Mouse (Mus musculus): ENCODE measurements at regions not wholly inside any gene's neighbourhood (a gene's known extent, or its start where the extent isn't known, plus 50 kb on each side); places are given as distances from the start of the nearest gene placed in this dataset.

DNA sequence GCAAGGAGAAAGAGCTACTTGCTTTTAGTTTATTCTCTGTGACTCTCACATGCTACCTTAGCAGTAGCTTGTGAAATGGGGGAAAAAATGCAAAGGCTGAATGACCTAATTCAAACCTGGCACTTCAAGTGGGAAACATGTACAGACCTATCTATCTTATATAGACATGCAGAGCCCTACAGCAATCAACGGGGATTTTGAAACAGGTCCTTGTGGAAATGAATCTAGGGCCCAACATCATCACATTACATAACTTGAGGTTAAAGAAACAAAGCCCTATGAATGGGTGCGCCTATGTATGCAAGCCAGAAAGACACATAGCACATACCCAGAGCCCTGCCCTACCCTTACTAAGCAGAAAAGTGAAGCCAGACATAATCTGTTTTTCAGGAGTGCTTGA is 371.8 kb upstream of the A1bg start:
- 95% methylated on average over 2 of the region's 2 CpGs for WGBS
- Histone ChIP-seq H3K27ac (replicated peaks) (no peak overlapping the region), H3K9me3 (no peaks in the 10 kb centered on the region), H3K36me3 (no peaks in the 10 kb centered on the region), H3K27me3 (no peaks in the 10 kb centered on the region), H3K4me3 (no peak overlapping the region), H3K4me1 (no peaks in the 10 kb centered on the region), H3K4me2 (replicated peaks) (no peak overlapping the region), H3K9ac (replicated peaks) (no peak overlapping the region)
- no peak for ATAC-seq (ENCODE audit: low FRiP score, low read depth)

DNA sequence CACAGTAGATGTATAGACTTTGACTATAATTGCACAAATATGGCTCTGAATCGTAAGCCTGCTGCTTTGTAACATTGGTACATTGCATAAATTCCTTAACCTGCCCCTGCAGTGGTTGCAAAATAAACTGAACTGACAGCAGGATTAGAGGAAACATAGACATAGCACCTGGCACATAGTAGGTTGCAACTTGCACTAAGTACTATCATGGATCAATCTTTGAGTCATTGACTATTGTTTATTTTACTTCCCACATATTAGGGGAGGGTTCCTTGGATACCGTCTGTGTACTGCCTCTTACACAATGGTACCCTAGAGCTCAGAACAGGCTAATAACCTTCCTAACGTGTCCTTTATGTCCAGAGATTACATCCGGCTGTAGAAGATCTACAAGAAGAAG is 371.3 kb upstream of the A1bg start:
- Histone ChIP-seq H3K4me3 (no peak overlapping the region), H3K9ac (replicated peaks) (no peak overlapping the region), H3K27me3 (no peaks in the 10 kb centered on the region), H3K36me3 (no peaks in the 10 kb centered on the region), H3K9me3 (no peaks in the 10 kb centered on the region), H3K27ac (replicated peaks) (no peak overlapping the region), H3K4me2 (replicated peaks) (no peak overlapping the region), H3K4me1 (no peaks in the 10 kb centered on the region)
- ATAC-seq (ENCODE audit: low FRiP score, low read depth), result no peak
- 82% methylated on average over 4 of the region's 4 CpGs for WGBS

DNA sequence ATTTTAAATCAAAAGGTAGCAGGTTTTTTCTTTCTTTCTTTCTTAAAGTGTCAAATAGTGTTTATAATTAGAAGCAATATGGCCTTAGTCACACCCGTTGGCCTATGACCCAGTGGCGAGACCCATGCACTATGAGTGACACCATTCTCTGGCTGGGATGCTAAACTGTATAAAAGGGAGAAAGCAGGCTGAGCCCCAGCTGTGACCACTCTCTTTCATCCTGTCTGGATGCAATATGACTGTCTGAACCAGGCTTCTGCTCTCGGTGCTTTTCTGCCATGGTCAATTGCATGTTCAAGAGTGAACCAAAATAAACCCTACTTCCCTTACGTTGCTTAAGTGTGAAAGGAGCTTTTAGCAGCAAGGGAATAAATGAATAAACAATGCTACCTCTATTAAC is 346.0 kb upstream of the A1bg start:
- no peak overlapping the region for H3K9ac ChIP-seq (replicated peaks)
- no peaks in the 10 kb centered on the region for H3K4me1 ChIP-seq
- H3K27me3 ChIP-seq, result no peaks in the 10 kb centered on the region
- H3K36me3 ChIP-seq, result no peaks in the 10 kb centered on the region
- WGBS, result 52% methylated on average over 4 of the region's 4 CpGs
- no peak for ATAC-seq (ENCODE audit: low FRiP score, low read depth)
- H3K4me3 ChIP-seq, result no peak overlapping the region
- H3K4me2 ChIP-seq (replicated peaks), result no peak overlapping the region
- H3K9me3 ChIP-seq, result no peaks in the 10 kb centered on the region
- H3K27ac ChIP-seq (replicated peaks), result no peak overlapping the region

DNA sequence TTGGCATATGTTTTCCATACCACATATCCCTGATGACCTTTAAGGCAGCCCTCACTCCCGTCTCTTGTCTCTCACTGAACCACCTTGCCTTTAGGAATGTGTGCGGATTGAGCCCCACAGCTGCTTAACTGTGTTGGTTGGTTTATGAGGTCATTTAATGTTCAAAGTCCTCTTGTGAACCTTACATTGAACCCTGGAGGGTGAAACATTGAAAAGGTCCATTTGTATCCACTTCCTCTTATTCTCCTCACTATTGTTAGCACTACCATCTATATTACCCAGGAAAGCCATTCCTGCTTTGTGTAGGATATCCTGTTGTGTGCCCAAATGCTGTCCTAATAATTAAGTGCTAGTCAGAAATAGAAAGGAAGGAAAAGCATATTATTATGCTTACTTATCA is 336.2 kb upstream of the A1bg start:
- H3K9me3 ChIP-seq, result no peaks in the 10 kb centered on the region
- 85% methylated on average over 2 of the region's 2 CpGs for WGBS
- H3K36me3 ChIP-seq, result no peaks in the 10 kb centered on the region
- H3K4me3 ChIP-seq, result no peak overlapping the region
- H3K27me3 ChIP-seq, result no peaks in the 10 kb centered on the region
- H3K27ac ChIP-seq (replicated peaks), result no peak overlapping the region
- H3K4me2 ChIP-seq (replicated peaks), result no peak overlapping the region
- no peak for ATAC-seq (ENCODE audit: low FRiP score, low read depth)
- no peak overlapping the region for H3K9ac ChIP-seq (replicated peaks)
- no peaks in the 10 kb centered on the region for H3K4me1 ChIP-seq

DNA sequence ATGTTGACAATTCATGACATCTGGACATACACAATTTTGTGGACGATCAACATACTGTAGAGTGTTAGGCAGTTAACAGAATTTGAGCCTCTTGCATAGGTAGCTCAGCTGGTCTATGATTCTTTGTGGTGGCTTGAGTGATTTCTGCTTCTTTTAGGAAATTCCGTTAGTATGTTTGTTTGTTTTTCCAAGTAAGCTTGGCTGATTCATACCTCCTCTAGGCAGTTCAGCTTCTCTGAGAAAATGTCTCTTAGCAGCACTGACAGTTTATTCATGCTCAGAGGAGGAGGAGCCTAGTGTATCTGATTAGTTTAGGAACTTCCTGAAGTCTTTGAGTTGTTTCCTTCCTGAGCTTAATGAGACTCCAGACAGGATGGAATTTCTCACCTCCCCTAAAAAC is 321.7 kb upstream of the A1bg start:
- H3K36me3 ChIP-seq, result no peaks in the 10 kb centered on the region
- H3K4me3 ChIP-seq, result no peak overlapping the region
- H3K9ac ChIP-seq (replicated peaks), result no peak overlapping the region
- no peaks in the 10 kb centered on the region for H3K27me3 ChIP-seq
- 89% methylated on average over 2 of the region's 2 CpGs for WGBS
- H3K4me2 ChIP-seq (replicated peaks), result no peak overlapping the region
- H3K9me3 ChIP-seq, result no peaks in the 10 kb centered on the region
- no peak overlapping the region for H3K27ac ChIP-seq (replicated peaks)
- no peaks in the 10 kb centered on the region; the same call in 1 of the 2 replicates for H3K4me1 ChIP-seq
- ATAC-seq (ENCODE audit: low FRiP score, low read depth), result no peak

DNA sequence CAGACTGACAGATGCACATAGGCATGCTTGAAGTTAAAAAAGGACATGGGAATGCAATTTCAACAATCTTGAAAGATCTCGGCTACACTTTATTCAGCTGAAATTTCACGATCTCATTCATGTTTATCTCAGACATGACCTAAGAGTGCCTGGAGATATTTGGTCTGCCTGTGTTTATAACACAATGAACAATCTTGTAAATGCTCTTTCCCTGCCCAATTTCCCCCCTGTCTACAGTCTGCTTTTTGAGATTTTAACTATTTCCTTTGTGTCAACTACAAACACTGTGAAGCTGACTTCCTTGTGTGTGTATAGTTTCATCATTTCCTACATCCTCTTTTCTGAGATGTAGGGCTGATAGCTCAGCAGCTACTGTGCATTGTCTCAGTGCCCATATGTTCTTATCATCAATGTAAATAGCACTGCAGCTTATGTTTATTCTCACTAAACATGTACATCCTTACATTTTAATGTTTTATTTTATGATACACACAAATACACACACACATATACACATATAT is 319.4 kb upstream of the A1bg start:
- no peak overlapping the region for H3K4me2 ChIP-seq (replicated peaks)

DNA sequence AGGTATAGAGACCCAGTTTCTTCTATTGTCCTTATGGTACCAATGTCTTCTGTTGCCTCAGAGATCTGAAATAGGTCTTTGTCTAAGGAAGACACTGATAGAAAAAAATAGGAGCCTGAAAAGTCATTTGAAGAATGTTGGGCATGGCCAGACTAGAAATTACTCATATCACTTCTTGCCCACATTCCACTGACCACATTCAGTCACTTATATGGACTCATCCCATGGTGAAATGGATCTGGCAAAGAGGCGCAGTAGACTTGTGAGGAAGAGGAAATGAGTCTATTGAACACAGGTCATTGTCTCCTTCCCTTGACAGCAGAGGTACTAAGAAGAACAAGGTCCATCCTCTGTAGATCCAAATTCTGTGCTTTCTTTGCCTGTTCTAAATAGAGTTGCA is 318.9 kb upstream of the A1bg start:
- no peaks in the 10 kb centered on the region for H3K9me3 ChIP-seq
- H3K4me3 ChIP-seq, result no peak overlapping the region
- no peak overlapping the region for H3K27ac ChIP-seq (replicated peaks)
- H3K4me1 ChIP-seq, result no peaks in the 10 kb centered on the region; the same call in 1 of the 2 replicates
- no peaks in the 10 kb centered on the region for H3K36me3 ChIP-seq
- no peak overlapping the region for H3K4me2 ChIP-seq (replicated peaks)
- WGBS, result 91% methylated on average over 1 of the region's 1 CpGs
- ATAC-seq (ENCODE audit: low FRiP score, low read depth), result no peak
- no peak overlapping the region for H3K9ac ChIP-seq (replicated peaks)
- no peaks in the 10 kb centered on the region for H3K27me3 ChIP-seq

More for the DNA sequence above, 319.4 kb upstream of the A1bg start:
- no peaks in the 10 kb centered on the region for H3K27me3 ChIP-seq
- H3K4me3 ChIP-seq, result no peak overlapping the region
- H3K4me1 ChIP-seq, result no peaks in the 10 kb centered on the region; the same call in 1 of the 2 replicates
- no peaks in the 10 kb centered on the region for H3K36me3 ChIP-seq
- no peaks in the 10 kb centered on the region for H3K9me3 ChIP-seq
- WGBS, result 96% methylated on average over 2 of the region's 2 CpGs
- H3K9ac ChIP-seq (replicated peaks), result no peak overlapping the region
- no peak overlapping the region for H3K27ac ChIP-seq (replicated peaks)
- no peak for ATAC-seq (ENCODE audit: low FRiP score, low read depth)

DNA sequence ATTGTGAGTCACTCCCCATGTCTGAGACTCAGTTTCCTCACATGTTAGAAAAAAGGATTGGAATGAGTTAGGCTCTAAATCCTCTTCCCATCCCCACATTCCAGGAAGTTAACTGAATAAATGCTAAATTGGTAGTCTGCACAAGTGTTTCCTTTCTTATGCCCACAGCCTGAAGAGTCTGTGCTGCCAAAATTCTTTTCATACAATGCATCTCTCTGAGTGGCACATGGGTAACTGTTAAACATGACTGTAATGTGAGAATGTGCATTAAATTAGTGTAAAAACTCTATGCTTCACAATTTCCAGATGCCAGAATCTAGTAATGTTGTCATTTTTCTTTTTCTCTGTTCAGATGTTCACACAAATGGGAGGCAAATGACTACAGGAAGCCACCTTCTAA is 317.5 kb upstream of the A1bg start:
- Histone ChIP-seq H3K4me1 (no peaks in the 10 kb centered on the region; the same call in 1 of the 2 replicates), H3K4me3 (no peak overlapping the region), H3K9ac (replicated peaks) (no peak overlapping the region), H3K27ac (replicated peaks) (no peak overlapping the region), H3K9me3 (no peaks in the 10 kb centered on the region), H3K4me2 (replicated peaks) (no peak overlapping the region), H3K36me3 (no peaks in the 10 kb centered on the region), H3K27me3 (no peaks in the 10 kb centered on the region)
- ATAC-seq (ENCODE audit: low FRiP score, low read depth), result no peak

DNA sequence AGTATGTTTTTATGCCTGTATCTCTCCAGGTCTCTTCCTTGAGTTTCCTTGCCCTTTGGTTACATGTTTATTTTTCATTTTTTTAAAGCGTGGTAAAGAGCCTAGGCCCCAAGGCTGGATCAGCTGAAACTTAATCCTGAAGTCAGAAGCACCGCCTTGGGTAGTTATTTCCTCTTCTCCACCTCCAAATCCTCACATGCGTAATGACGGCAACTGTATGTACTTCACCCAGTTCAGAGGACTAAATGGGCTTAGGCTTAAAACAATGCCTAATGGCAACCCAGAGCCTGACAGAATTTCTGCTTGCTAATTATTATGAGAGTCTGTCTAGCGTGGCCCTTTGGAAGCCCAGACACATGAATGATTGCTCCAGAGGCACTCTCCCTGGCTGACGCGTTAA is 316.6 kb upstream of the A1bg start:
- Histone ChIP-seq H3K4me3 (no peak overlapping the region), H3K27me3 (no peaks in the 10 kb centered on the region), H3K9me3 (no peaks in the 10 kb centered on the region), H3K36me3 (no peaks in the 10 kb centered on the region), H3K27ac (replicated peaks) (no peak overlapping the region), H3K9ac (replicated peaks) (no peak overlapping the region), H3K4me1 (no peaks in the 10 kb centered on the region; the same call in 1 of the 2 replicates), H3K4me2 (replicated peaks) (no peak overlapping the region)
- 87% methylated on average over 7 of the region's 7 CpGs for WGBS
- no peak for ATAC-seq (ENCODE audit: low FRiP score, low read depth)

DNA sequence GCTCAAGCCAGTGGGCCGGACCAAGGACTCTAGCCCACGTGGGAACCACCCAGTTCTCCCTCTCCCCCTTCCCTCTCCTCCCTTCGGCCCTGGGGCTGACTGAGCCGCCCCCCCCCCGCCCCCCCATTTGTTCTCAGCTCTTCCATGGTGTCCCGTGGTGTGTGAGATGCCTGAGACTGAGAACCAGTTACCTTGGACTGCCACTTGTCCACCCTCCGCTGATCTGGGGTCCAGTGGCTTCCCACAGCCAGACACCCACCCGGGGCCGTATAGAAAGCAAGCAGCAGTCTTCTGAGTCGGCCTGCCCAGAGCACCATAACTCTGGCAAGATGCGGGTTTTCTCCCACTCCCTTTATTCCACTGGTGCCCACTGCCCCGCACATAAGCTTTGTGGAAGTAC is 316.2 kb upstream of the A1bg start:
- no peaks in the 10 kb centered on the region for H3K9me3 ChIP-seq
- peak; percentile 38; the same call in 1 of the 2 replicates for ATAC-seq (ENCODE audit: low FRiP score, low read depth)
- H3K27me3 ChIP-seq, result no peaks in the 10 kb centered on the region
- no peak overlapping the region for H3K9ac ChIP-seq (replicated peaks)
- no peak overlapping the region for H3K4me3 ChIP-seq
- no peaks in the 10 kb centered on the region for H3K36me3 ChIP-seq
- H3K4me1 ChIP-seq, result no peaks in the 10 kb centered on the region; the same call in 1 of the 2 replicates
- no peak overlapping the region for H3K4me2 ChIP-seq (replicated peaks)
- no peak overlapping the region for H3K27ac ChIP-seq (replicated peaks)
- 66% methylated on average over 12 of the region's 12 CpGs for WGBS

DNA sequence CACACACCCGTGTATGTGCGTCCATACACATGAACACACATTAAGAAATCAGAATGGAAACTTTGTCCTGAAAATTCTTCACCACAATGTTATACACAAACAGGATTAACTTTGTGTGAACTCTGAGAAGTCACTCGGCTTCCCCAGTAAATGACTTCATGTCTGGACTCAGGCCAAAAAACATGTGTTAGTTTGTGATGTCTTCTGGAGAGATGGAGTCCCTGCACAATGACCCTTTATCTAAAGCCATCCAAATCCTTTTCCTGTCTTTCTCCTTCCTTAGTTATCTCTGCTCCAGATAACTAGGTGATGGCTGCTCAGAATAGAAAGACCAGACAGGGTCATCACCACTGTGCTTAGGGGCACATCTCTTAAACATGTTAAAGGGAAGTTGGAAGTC is 306.8 kb upstream of the A1bg start:
- H3K9ac ChIP-seq (replicated peaks), result no peak overlapping the region
- no peaks in the 10 kb centered on the region for H3K4me1 ChIP-seq
- H3K9me3 ChIP-seq, result no peaks in the 10 kb centered on the region
- H3K4me3 ChIP-seq, result no peak overlapping the region
- H3K27ac ChIP-seq (replicated peaks), result no peak overlapping the region
- H3K4me2 ChIP-seq (replicated peaks), result no peak overlapping the region
- WGBS, result 81% methylated on average over 3 of the region's 3 CpGs
- ATAC-seq (ENCODE audit: low FRiP score, low read depth), result no peak
- H3K36me3 ChIP-seq, result no peaks in the 10 kb centered on the region
- no peaks in the 10 kb centered on the region for H3K27me3 ChIP-seq

DNA sequence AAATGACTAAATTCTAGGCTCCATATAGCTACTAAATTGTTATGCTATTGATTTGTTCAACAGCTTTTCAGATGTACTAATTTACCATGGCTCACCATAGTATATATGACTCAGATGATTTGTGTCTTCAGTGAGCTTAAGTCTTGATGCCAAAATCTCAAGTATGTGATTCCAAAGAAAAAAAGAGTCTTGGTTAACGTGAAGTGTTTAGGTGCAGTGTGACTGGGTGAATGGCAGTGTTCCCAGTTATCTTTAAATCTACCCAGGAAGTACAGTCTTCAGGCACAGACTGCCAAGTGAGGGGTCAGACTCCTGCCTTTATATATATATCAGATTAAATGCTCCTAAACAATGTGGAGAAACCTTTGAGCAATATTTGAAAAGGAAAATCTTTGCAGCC is 300.1 kb upstream of the A1bg start:
- no peak for ATAC-seq (ENCODE audit: low FRiP score, low read depth)
- H3K4me1 ChIP-seq, result no peaks in the 10 kb centered on the region
- no peaks in the 10 kb centered on the region for H3K9me3 ChIP-seq
- no peak overlapping the region for H3K4me2 ChIP-seq (replicated peaks)
- no peaks in the 10 kb centered on the region for H3K36me3 ChIP-seq
- WGBS, result 74% methylated on average over 1 of the region's 1 CpGs
- no peak overlapping the region for H3K9ac ChIP-seq (replicated peaks)
- no peaks in the 10 kb centered on the region for H3K27me3 ChIP-seq
- no peak overlapping the region for H3K27ac ChIP-seq (replicated peaks)
- no peak overlapping the region for H3K4me3 ChIP-seq

DNA sequence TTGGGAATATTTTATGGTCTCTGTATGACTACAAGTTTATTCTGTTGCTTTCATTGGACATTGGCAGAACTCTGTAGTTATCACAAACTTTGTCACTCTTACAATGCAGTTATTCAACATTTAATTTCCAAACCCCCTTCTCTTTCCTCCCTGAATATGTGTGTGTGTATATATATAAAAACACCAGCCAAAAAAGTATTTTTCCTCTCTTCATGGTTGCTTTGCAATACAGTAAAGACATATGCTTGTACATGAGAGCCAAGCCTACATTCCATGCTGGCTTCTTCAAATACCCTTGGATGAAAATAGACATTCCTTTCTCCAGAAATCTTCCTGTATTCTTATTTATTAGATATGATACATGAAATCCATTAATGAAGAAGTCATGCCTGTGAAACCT is 287.3 kb upstream of the A1bg start:
- no peak overlapping the region for H3K4me3 ChIP-seq
- no peaks in the 10 kb centered on the region for H3K36me3 ChIP-seq
- H3K9ac ChIP-seq (replicated peaks), result no peak overlapping the region
- no peak overlapping the region for H3K27ac ChIP-seq (replicated peaks)
- no peak overlapping the region for H3K4me2 ChIP-seq (replicated peaks)
- H3K9me3 ChIP-seq, result no peaks in the 10 kb centered on the region
- H3K4me1 ChIP-seq, result no peaks in the 10 kb centered on the region
- ATAC-seq (ENCODE audit: low FRiP score, low read depth), result no peak
- H3K27me3 ChIP-seq, result no peaks in the 10 kb centered on the region
